Mouse (Mus musculus): Measurements from ENCODE around the gene Krt90.

DNA sequence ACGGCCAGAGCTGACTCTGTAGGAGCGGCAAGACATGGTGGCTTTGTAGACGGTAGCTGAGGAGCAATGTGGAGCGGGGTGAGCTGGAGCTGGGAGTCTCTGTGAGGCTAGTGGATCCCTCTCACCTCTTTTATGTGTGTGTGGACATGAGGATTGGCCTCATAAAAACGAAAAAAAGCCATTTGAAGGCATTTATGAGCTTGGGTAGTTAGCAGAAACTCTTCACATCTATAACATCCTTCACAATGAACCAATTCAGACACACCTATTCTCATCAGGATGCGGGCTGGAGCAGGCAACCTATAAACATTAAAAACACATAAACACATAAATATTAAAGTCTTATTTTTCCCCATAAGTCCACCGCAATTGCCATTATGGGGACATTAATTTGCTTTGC lies 30.0 kb downstream of the Krt90 start, which contains the start of gene Krt84:
- TF ChIP-seq GATA1 (IDR thresholded peaks at IDR 0.05; ENCODE audit: low read length) (no peak), TAL1 (IDR thresholded peaks at IDR 0.05; ENCODE audit: low read length) (no peak)

Measured in erythroblast, embryonic 14.5 days (primary cell).